Mouse (Mus musculus) heart, embryonic 16.5 days (tissue): Measurements from ENCODE around the gene Slc35e2. TPM values are rescaled to one million over a fixed set of nuclear protein-coding genes. Genes with fewer than 3 reads are reported as not detected.
A peak's percentile ranks its signal among the peaks of the same experiment; 100 is the strongest.
"Not testable (repeated sequence)": the region's sequence is repeated elsewhere in the genome, so short reads cannot be mapped to it uniquely, and the experiment has no call there.

Experiments used
- ATAC-seq: fragments of 200-750 bp; cut with Nextera tagmentation; replicated peaks from 2 replicates; pipeline ENCODE4 v1.8.0; 2017; ENCODE audit warnings: moderate number of reproducible peaks; ENCODE audit not compliant: insufficient read depth, low FRiP score; ENCODE audit errors: extremely low read depth
- H3K27ac ChIP-seq: fragments of 300-500 bp; sonication (generic); 2 replicates; pipeline ENCODE4 v1.5.1; 2014; ENCODE audit warnings: mild to moderate bottlenecking, low read length, control low read depth, moderate library complexity
- H3K27me3 ChIP-seq: fragments of 300-500 bp; sonication (generic); 2 replicates; pipeline ENCODE4 v1.6.1; 2014; ENCODE audit warnings: low read length, mixed read lengths; ENCODE audit not compliant: control insufficient read depth, insufficient read depth
- H3K36me3 ChIP-seq: fragments of 300-500 bp; sonication (generic); 2 replicates; pipeline ENCODE4 v1.6.1; 2014; ENCODE audit not compliant: control insufficient read depth, insufficient read depth
- H3K4me1 ChIP-seq: fragments of 300-500 bp; sonication (generic); 2 replicates; pipeline ENCODE4 v1.6.1; 2014; ENCODE audit warnings: low read length, mixed read lengths; ENCODE audit not compliant: control insufficient read depth, insufficient read depth
- H3K4me2 ChIP-seq: fragments of 300-500 bp; sonication (generic); 2 replicates; pipeline ENCODE4 v1.6.1; 2014; ENCODE audit warnings: low read depth, mild to moderate bottlenecking, control low read depth, low read length
- H3K4me3 ChIP-seq: fragments of 300-500 bp; sonication (generic); 2 replicates; pipeline ENCODE4 v1.5.1; 2014; ENCODE audit warnings: mild to moderate bottlenecking, control low read depth, low read length
- H3K9ac ChIP-seq: fragments of 300-500 bp; sonication (generic); 2 replicates; pipeline ENCODE4 v1.6.1; 2014; ENCODE audit warnings: low read length, control low read depth
- H3K9me3 ChIP-seq: fragments of 300-500 bp; sonication (generic); replicated peaks from 2 replicates; pipeline ENCODE4 v1.6.1; 2016; ENCODE audit warnings: low read length; ENCODE audit not compliant: control insufficient read depth
- WGBS: fragments of 180-500 bp; shearing (Covaris S2); extraction: QIAGEN DNeasy Blood & Tissue Kit; methylation state at CpG from one replicate; pipeline ENCODE4 v1.1.7; 2014; 5-methylcytosine and 5-hydroxymethylcytosine counted together
- polyA plus RNA-seq: library from polyadenylated mRNA; unstranded; fragments of >200 nt; fragmentation: Nextera tagmentation; extraction: Ambion mirVana; gene quantifications from 2 replicates; pipeline ENCODE4 v1.2.1, GENCODE M21; 2015

Gene Slc35e2
- polyA plus RNA-seq, 1 experiment from 2014 or later = 5.7 TPM

GRCm38 (mm10) chr4:155643531-155643930 lies 42.3 kb downstream of the Slc35e2 start:
- Histone ChIP-seq H3K27ac (no peak overlapping the region), H3K4me1 (no peaks in the 10 kb centered on the region), H3K9ac (no peak overlapping the region), H3K36me3 (peaks cover 55% of the 10 kb centered on the region), H3K9me3 (no peaks in the 10 kb centered on the region), H3K27me3 (no peaks in the 10 kb centered on the region), H3K4me2 (no peak overlapping the region), H3K4me3 (no peak overlapping the region)
- WGBS = 93% methylated on average over 1 of the region's 1 CpGs
- ATAC-seq = no peak

DNA sequence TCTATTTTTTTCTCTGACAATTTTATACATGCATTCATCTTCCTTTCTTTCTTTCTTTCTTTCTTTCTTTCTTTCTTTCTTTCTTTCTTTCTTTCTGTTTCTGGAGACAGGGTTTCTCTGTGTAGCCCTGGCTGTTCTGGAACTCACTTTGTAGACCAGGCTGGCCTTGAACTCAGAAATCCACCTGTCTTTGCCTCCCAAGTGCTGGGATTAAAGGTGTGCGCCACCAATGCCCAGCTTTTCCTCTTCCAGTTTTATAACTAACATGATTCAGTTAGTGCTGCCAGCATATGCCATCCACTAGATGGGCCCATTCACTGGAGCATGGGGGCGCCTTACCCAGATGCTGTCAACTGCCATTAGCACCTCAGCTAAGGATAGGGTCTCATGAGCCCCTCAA lies 44.1 kb downstream of the Slc35e2 start, which contains the start of gene Gm10563:
Gm10563 (minus strand) TSS at position 101 of the 400 bp plus-strand sequence.
- not testable (repeated sequence) for H3K4me1 ChIP-seq, H3K27me3 ChIP-seq, ATAC-seq, H3K4me3 ChIP-seq, H3K27ac ChIP-seq, H3K4me2 ChIP-seq, H3K9me3 ChIP-seq, H3K9ac ChIP-seq
- WGBS = 94% methylated on average over 2 of the region's 2 CpGs
- H3K36me3 ChIP-seq = peaks cover 58% of the 10 kb centered on the region

DNA sequence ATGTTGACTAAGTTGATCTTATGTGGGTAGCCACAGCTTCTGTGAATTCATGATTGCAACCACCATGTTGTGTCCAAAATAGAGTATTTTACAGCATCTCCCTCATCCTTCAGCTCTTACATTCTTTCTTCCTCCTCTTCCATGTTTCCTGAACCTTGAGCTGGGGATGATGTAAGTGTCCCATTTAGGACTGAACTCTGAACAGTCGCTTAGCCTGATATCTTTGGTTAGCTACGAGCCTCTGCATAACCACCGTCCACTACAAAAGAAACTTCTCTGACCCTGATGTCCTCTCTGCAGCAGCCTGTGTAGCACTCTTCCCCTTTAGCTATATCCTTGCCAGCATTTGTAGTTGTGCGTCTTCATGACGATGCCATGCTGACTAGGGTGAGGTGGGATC lies 44.5 kb downstream of the Slc35e2 start:
- H3K9me3 ChIP-seq = no peaks in the 10 kb centered on the region
- H3K27ac ChIP-seq = no peak overlapping the region
- H3K4me1 ChIP-seq = no peaks in the 10 kb centered on the region
- no peak for ATAC-seq
- H3K4me2 ChIP-seq = no peak overlapping the region
- H3K9ac ChIP-seq = no peak overlapping the region
- H3K27me3 ChIP-seq = no peaks in the 10 kb centered on the region
- peaks cover 56% of the 10 kb centered on the region for H3K36me3 ChIP-seq
- H3K4me3 ChIP-seq = no peak overlapping the region
- 76% methylated on average over 5 of the region's 5 CpGs for WGBS

DNA sequence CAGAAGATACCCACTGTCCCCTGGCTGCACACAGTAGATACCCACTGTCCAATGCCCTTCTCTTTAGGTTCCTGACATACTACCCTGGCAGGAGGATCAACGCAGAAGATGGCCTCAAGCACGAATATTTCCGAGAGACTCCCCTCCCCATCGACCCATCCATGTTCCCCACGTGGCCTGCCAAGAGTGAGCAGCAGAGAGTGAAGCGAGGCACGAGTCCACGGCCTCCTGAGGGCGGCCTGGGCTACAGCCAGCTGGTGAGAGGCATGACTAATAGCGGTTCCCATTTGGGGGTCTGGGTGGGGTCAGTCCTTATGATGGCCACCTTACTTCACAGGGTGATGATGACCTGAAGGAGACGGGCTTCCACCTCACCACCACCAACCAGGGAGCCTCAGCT lies 48.1 kb downstream of the Slc35e2 start:
- Histone ChIP-seq H3K4me2 (no peak overlapping the region), H3K27me3 (peaks cover 16% of the 10 kb centered on the region), H3K4me1 (peaks cover 25% of the 10 kb centered on the region), H3K9ac (no peak overlapping the region), H3K4me3 (no peak overlapping the region), H3K27ac (no peak overlapping the region), H3K36me3 (peaks cover 33% of the 10 kb centered on the region), H3K9me3 (no peaks in the 10 kb centered on the region)
- ATAC-seq = no peak
- WGBS = 90% methylated on average over 11 of the region's 11 CpGs

- peak; percentile 53 for ATAC-seq
These were observed 50.5 kb downstream of the Slc35e2 start for GRCm38 (mm10) chr4:155651553-155652269.

GRCm38 (mm10) chr4:155652283-155653085 lies 51.3 kb downstream of the Slc35e2 start:
- Histone ChIP-seq H3K9me3 (no peaks in the 10 kb centered on the region), H3K9ac (peak overlapping the region; percentile 81), H3K27me3 (peaks cover 23% of the 10 kb centered on the region), H3K36me3 (peaks cover 31% of the 10 kb centered on the region), H3K4me3 (peak overlapping the region; percentile 61), H3K27ac (peak overlapping the region; percentile 79), H3K4me1 (peaks cover 36% of the 10 kb centered on the region), H3K4me2 (peak overlapping the region; percentile 88)
- ATAC-seq = no peak
- 24% methylated on average over 36 of the region's 36 CpGs for WGBS

More at GRCm38 (mm10) chr4:155651553-155652269, 50.5 kb downstream of the Slc35e2 start:
- H3K27me3 ChIP-seq = peaks cover 23% of the 10 kb centered on the region
- WGBS = 42% methylated on average over 15 of the region's 15 CpGs
- H3K9ac ChIP-seq = peak overlapping the region; percentile 81; the same call in 1 of the 2 replicates
- H3K4me1 ChIP-seq = peaks cover 36% of the 10 kb centered on the region
- H3K36me3 ChIP-seq = peaks cover 33% of the 10 kb centered on the region
- peak overlapping the region; percentile 79 for H3K27ac ChIP-seq
- H3K9me3 ChIP-seq = no peaks in the 10 kb centered on the region
- peak overlapping the region; percentile 61 for H3K4me3 ChIP-seq
- peak overlapping the region; percentile 88 for H3K4me2 ChIP-seq

GRCm38 (mm10) chr4:155653086-155653450 lies 51.9 kb downstream of the Slc35e2 start, which contains the start of gene Mmp23:
TSS of gene Mmp23 (minus strand) at chr4:155653384.
- under 1% methylated on average over 33 of the region's 33 CpGs for WGBS
- peak within 1 kb of the TSS; percentile 61 for H3K4me3 ChIP-seq
- peak; percentile 60 for ATAC-seq
- peaks cover 36% of the 10 kb centered on the region for H3K4me1 ChIP-seq
- H3K27ac ChIP-seq = peak within 1 kb of the TSS; percentile 79
- H3K27me3 ChIP-seq = peaks cover 23% of the 10 kb centered on the region
- H3K9me3 ChIP-seq = no peaks in the 10 kb centered on the region
- peak within 1 kb of the TSS; percentile 81 for H3K9ac ChIP-seq
- peaks cover 26% of the 10 kb centered on the region for H3K36me3 ChIP-seq
- peak within 1 kb of the TSS; percentile 88 for H3K4me2 ChIP-seq

DNA sequence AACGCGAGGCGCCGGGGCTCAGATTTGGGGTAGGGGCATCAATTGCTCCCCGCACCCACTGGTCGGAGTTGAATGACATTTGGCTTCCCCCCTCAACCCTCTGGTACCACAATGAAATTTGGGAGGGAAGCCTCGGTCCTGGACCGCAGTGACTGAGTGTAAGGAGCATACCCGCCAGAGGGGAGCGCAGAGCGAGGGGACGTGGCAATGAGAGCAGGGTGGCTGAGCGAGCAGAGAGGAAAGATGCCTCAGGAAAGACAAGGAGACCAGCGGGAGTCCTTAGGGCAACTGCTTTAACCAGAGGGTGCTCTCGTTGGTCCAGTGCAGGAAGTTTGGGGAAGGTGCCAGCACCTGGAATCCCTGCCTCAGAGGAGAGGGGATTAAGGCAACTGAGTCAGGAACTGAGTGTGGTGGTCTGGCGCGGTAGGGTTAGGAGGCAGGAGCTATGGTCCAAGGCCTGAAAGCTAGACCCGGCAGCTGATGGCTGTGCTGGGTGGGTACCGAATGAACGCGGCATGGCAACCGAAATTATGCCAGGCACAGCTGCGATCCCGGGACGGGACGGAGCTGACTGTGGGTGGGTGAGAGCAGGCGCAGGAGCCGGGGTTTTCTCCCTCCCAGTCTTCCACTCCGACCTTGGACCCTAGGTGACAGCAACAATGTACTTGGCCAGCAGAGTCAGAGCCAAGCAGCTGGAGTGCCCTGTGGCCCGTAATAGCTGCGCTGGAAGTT lies 52.4 kb downstream of the Slc35e2 start:
- Histone ChIP-seq H3K4me2 (peak overlapping the region; percentile 88), H3K9me3 (no peaks in the 10 kb centered on the region), H3K4me1 (peaks cover 36% of the 10 kb centered on the region), H3K4me3 (peak overlapping the region; percentile 61), H3K36me3 (peaks cover 22% of the 10 kb centered on the region), H3K27ac (peak overlapping the region; percentile 79), H3K9ac (peak overlapping the region; percentile 81), H3K27me3 (peaks cover 23% of the 10 kb centered on the region)
- 1% methylated on average over 31 of the region's 31 CpGs for WGBS
- peak; percentile 33 for ATAC-seq
